Mouse (Mus musculus) lung, adult 2 months (tissue): ENCODE data around the gene Kcnn1. TPM values are rescaled to one million over a fixed set of nuclear protein-coding genes. Genes with fewer than 3 reads are reported as not detected.

Experiments
- DNase-seq: peaks from one replicate; pipeline ENCODE4 v3.0.0; 2022
- H3K4me1 ChIP-seq: fragments of 200-500 bp; 2 replicates; pipeline ENCODE4 v1.6.1; 2011; ENCODE audit warnings: low read length; ENCODE audit not compliant: control insufficient read depth, insufficient read depth
- H3K4me3 ChIP-seq: fragments of 200-500 bp; replicated peaks from 2 replicates; pipeline ENCODE3; 2011; ENCODE audit warnings: low read depth, mild to moderate bottlenecking, control low read depth, low read length; ENCODE audit errors: extremely low read depth
- CTCF ChIP-seq: fragments of 200-500 bp; IDR thresholded peaks from 2 replicates; pipeline ENCODE4 v1.5.1; 2011; ENCODE audit warnings: mild to moderate bottlenecking, low read length, control low read depth; ENCODE audit not compliant: insufficient read depth
- POLR2A ChIP-seq: fragments of 200-500 bp; IDR thresholded peaks from 2 replicates; pipeline ENCODE4 v1.6.1; 2011; ENCODE audit warnings: low read depth, mild to moderate bottlenecking, control low read depth, low read length, borderline replicate concordance; ENCODE audit errors: extremely low read depth
- WGBS: fragments of 180-500 bp; shearing (Covaris S2); methylation state at CpG from one replicate; pipeline ENCODE4 v1.1.7; 2018; 5-methylcytosine and 5-hydroxymethylcytosine counted together
- polyA plus RNA-seq: library from polyadenylated mRNA; depleted of rRNA; stranded (reverse); fragments of >200 nt; gene quantifications from 2 replicates; pipeline ENCODE4 v1.2.3, GENCODE M21; 2012

The Kcnn1 gene
- polyA plus RNA-seq, 1 experiment, result 5.0 TPM

DNA sequence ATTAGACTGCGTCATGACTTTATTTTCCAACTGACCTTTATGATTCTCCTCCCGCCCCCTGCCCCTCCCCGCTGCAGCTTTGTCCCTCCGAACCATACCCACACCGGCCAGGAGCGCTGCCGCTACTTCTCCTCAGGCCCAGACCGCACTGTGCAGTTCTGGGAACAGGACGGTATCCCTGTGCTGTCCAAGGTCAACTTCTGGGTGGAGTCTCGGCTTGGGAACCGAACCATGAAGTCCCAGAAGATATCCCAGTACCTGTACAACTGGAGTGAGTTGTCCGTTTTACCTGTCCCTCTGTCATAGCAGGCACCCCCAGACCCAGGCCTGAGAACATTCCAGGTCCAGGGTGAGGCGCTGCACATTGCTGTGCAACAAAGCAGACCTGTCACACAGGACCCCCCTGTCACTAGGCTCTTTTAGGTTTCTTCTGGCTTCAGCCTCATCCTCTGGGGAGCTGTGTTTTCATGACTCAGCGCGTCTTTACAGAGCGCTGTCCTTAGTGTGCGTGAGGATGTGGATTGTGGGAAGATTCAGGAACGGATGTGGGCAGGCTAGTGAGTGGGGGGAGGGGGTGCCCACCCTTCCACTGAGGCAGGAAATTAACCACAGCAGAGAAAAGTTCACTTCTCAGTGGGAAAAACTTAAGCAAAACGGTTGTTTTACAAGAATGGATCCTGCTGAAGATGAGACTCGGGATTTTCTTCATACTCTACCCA, 51.9 kb downstream of the Kcnn1 start:
- 67% methylated on average over 20 of the region's 20 CpGs for WGBS
- no peak for DNase-seq
- no peaks in the 10 kb centered on the region for H3K4me1 ChIP-seq

GRCm38 (mm10) chr8:70808955-70809701, 53.9 kb downstream of the Kcnn1 start:
- TF ChIP-seq POLR2A (no peak), CTCF (no peak)
- no peak for DNase-seq
- Histone ChIP-seq H3K4me3 (no peak overlapping the region), H3K4me1 (peaks cover 5% of the 10 kb centered on the region)
- 78% methylated on average over 8 of the region's 8 CpGs for WGBS

More for the DNA sequence above, 51.9 kb downstream of the Kcnn1 start:
- TF ChIP-seq CTCF (no peak), POLR2A (no peak)
- H3K4me3 ChIP-seq, result no peak overlapping the region

- Histone ChIP-seq H3K4me1 (peaks cover 7% of the 10 kb centered on the region), H3K4me3 (no peak within 1 kb of the TSS)
- WGBS, result 55% methylated on average over 5 of the region's 5 CpGs
- TF ChIP-seq POLR2A (no peak), CTCF (no peak)
- DNase-seq, result no peak
Measured at GRCm38 (mm10) chr8:70808239-70808638, 54.8 kb downstream of the Kcnn1 start, which contains the start of gene Il12rb1. Gene Il12rb1 (plus strand): TSS chr8:70808449.

DNA sequence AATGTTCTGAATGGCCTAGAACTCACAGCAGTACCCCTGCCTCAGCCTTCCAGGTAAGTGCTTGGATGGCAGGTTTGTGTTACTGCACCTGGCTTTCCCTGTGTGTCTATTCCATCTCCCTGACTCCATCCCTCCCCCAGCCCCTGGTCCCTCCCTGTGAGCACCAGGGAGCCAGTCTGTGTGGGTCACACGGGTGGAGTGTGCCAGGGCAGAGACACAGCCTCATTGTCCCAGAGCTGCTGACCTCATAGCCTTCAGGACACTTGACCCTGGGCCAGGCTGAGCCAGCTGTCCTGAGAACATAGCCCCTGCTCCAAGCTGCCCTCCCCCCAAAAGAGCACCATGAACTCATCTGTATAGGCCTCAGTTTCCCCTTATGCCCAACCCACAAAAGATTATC, 55.8 kb downstream of the Kcnn1 start:
- DNase-seq, result no peak
- WGBS, result 56% methylated on average over 1 of the region's 1 CpGs
- Histone ChIP-seq H3K4me1 (peaks cover 7% of the 10 kb centered on the region), H3K4me3 (no peak overlapping the region)
- TF ChIP-seq POLR2A, result no peak
- no peak for TF ChIP-seq CTCF

DNA sequence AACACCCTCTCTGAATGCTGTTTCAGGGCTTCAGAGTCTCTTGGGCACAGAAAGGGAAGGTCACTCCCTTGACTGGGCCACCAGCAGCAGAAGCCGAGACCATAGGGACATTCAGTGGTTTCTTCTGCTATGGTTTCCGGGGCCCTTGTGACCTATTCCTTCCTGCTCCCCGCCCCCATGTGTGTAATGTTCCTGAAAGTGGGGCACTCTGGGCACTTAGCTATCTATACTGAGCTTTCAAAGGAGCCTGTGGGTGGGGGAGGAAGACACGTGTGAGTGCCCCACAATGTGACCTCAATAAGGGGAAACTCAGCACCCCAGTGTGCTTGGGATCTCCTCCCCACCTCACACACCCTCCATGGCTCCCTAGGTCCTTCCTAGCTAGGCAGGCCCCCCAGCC, 56.5 kb downstream of the Kcnn1 start:
- Histone ChIP-seq H3K4me3 (no peak overlapping the region), H3K4me1 (peaks cover 7% of the 10 kb centered on the region)
- TF ChIP-seq CTCF (no peak), POLR2A (no peak)
- DNase-seq, result no peak
- 70% methylated on average over 4 of the region's 4 CpGs for WGBS

DNA sequence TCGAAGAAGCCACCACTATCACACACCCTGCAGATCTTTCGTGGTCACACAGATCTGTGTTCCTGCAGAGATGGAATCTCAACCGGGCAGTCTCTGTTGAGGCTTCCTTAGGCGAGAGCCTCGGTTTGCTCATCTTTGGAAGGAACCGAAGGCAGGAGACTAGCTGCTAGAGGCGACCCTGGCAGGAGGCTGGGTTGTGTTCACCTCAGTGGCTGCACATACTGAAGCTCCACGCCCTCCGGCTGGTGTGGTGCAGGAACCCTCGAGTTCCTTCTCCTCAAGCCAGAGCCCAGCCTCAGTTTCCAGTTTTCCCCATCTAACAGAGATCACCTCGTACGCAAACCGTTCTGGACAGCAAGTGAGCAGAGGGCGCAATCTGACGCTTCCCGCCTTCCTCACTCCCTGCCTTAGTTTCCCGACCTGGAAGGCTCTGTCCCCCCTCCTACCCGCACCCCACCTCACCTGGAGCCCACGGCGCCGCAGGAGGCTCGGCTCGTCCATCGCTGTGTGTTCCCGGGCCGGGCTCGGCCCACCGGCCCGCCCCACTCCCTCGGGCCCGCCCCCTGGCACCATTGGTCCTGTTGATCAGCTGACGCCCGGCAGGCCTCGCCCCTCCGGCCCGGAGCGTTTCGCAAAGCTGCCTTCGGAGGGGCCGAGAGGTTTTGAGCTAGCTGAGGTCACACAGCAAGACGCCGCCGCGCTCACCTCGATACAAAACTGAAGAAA, 58.4 kb downstream of the Kcnn1 start, which contains the start of gene Mast3:
Mast3 (minus strand) TSS at position 574 of the 726 bp plus-strand sequence.
- TF ChIP-seq CTCF (no peak), POLR2A (peak; percentile 48; the same call in 1 of the 2 replicates)
- Histone ChIP-seq H3K4me1 (peaks cover 7% of the 10 kb centered on the region), H3K4me3 (peak within 1 kb of the TSS; percentile 68)
- DNase-seq, result peak; percentile 80
- WGBS, result under 1% methylated on average over 45 of the region's 45 CpGs

GRCm38 (mm10) chr8:70803761-70804480, 59.1 kb downstream of the Kcnn1 start:
- TF ChIP-seq POLR2A, result 0 out of 2 replicates have a peak, but pooled peaks have one; percentile 37
- no peak for TF ChIP-seq CTCF
- peak overlapping the region; percentile 68 for H3K4me3 ChIP-seq
- peaks cover 7% of the 10 kb centered on the region for H3K4me1 ChIP-seq
- WGBS, result 2% methylated on average over 47 of the region's 47 CpGs
- peak; percentile 42 for DNase-seq

- 58% methylated on average over 11 of the region's 11 CpGs for WGBS
- TF ChIP-seq POLR2A, result no peak
- TF ChIP-seq CTCF, result no peak
- peaks cover 7% of the 10 kb centered on the region for H3K4me1 ChIP-seq
- DNase-seq, result no peak
- no peak overlapping the region for H3K4me3 ChIP-seq
Measured at GRCm38 (mm10) chr8:70802786-70803510, 60.1 kb downstream of the Kcnn1 start.

DNA sequence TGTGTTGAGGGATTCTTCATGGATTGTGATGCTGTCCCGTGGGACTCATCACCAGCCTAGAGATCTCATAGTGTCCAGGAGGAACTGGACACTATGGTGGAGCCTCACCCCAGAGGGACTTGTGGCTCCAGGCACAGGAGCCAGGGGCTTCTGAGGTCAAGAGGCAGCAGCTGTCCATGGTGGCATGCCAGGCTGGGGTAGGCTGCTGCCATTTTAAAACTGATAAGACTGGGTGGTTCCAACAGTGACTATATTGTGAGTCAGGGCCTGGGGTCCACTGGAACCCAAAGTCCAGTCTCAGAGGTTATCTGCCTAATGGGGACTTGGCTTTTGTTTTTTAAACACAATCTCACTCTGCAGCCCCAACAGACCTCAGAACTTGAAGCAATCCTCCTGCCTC, 61.2 kb downstream of the Kcnn1 start:
- no peak for DNase-seq
- 77% methylated on average over 1 of the region's 1 CpGs for WGBS
- no peak overlapping the region for H3K4me3 ChIP-seq
- H3K4me1 ChIP-seq, result peaks cover 7% of the 10 kb centered on the region
- TF ChIP-seq CTCF (no peak), POLR2A (no peak)
